Mouse (Mus musculus) cerebellum, adult 8-10 months (tissue): ENCODE results near the gene Psen2.

ENCODE experiments used
- DNase-seq: peaks from one replicate; pipeline ENCODE4 v3.0.0; 2022

Gene Psen2

GRCm38 (mm10) chr1:180263364-180263997, at the start of gene Psen2:
Gene Psen2 (minus strand): TSS chr1:180263438.
- no peak for DNase-seq

GRCm38 (mm10) chr1:180312792-180313311, 49.6 kb upstream of the Psen2 start:
- peak; percentile 52 for DNase-seq

- no peak for DNase-seq
Measured at GRCm38 (mm10) chr1:180312286-180312685, 49.0 kb upstream of the Psen2 start.

GRCm38 (mm10) chr1:180308897-180309296, 45.7 kb upstream of the Psen2 start:
- no peak for DNase-seq

- DNase-seq: no peak
Measured at GRCm38 (mm10) chr1:180307661-180308060, 44.4 kb upstream of the Psen2 start.

GRCm38 (mm10) chr1:180306889-180307288, 43.7 kb upstream of the Psen2 start:
- no peak for DNase-seq

GRCm38 (mm10) chr1:180303600-180303999, 40.4 kb upstream of the Psen2 start:
- no peak for DNase-seq

GRCm38 (mm10) chr1:180302253-180303120, 39.2 kb upstream of the Psen2 start:
- no peak for DNase-seq

- no peak for DNase-seq
Measured at GRCm38 (mm10) chr1:180300997-180301396, 37.8 kb upstream of the Psen2 start.

GRCm38 (mm10) chr1:180300292-180300691, 37.1 kb upstream of the Psen2 start:
- no peak for DNase-seq

- no peak for DNase-seq
Measured at GRCm38 (mm10) chr1:180299697-180300096, 36.5 kb upstream of the Psen2 start.

- DNase-seq: no peak
Measured at GRCm38 (mm10) chr1:180296088-180296487, 32.9 kb upstream of the Psen2 start.

GRCm38 (mm10) chr1:180290358-180290757, 27.1 kb upstream of the Psen2 start:
- no peak for DNase-seq

- DNase-seq: no peak
Measured at GRCm38 (mm10) chr1:180289788-180290187, 26.6 kb upstream of the Psen2 start.

GRCm38 (mm10) chr1:180288872-180289468, 25.7 kb upstream of the Psen2 start:
- DNase-seq: no peak

GRCm38 (mm10) chr1:180288227-180288626, 25.0 kb upstream of the Psen2 start:
- no peak for DNase-seq

- no peak for DNase-seq
Measured at GRCm38 (mm10) chr1:180286081-180286831, 23.0 kb upstream of the Psen2 start.

GRCm38 (mm10) chr1:180283813-180284768, 20.9 kb upstream of the Psen2 start:
- no peak for DNase-seq

GRCm38 (mm10) chr1:180282581-180282980, 19.3 kb upstream of the Psen2 start:
- no peak for DNase-seq

- DNase-seq: peak; percentile 61
Measured at GRCm38 (mm10) chr1:180279648-180280047, 16.4 kb upstream of the Psen2 start.

GRCm38 (mm10) chr1:180277563-180277962, 14.3 kb upstream of the Psen2 start:
- no peak for DNase-seq
